Mouse (Mus musculus) forebrain, embryonic 14.5 days (tissue): ENCODE data around the gene Notch2. TPM values are rescaled to one million over a fixed set of nuclear protein-coding genes. Genes with fewer than 3 reads are reported as not detected.

Experiments
- ATAC-seq: fragments of 200-750 bp; cut with Nextera tagmentation; 2 replicates; pipeline ENCODE4 v1.8.0; 2017; ENCODE audit warnings: mild to moderate bottlenecking, moderate library complexity
- DNase-seq: peaks from one replicate; pipeline ENCODE4 v3.0.0-alpha.2; 2015; ENCODE audit warnings: low spot score
- H3K27ac ChIP-seq: fragments of 300-500 bp; sonication (generic); 2 replicates; pipeline ENCODE4 v1.5.1; 2014; ENCODE audit warnings: low read depth, mild to moderate bottlenecking, control low read depth, low read length, moderate library complexity
- H3K27me3 ChIP-seq: fragments of 300-500 bp; sonication (generic); replicated peaks from 2 replicates; pipeline ENCODE4 v1.6.1; 2014; ENCODE audit warnings: low read length, control low read depth, mixed read lengths; ENCODE audit not compliant: control insufficient read depth, insufficient read depth
- H3K36me3 ChIP-seq: fragments of 300-500 bp; sonication (generic); 2 replicates; pipeline ENCODE4 v1.6.1; 2014; ENCODE audit warnings: low read length, control low read depth; ENCODE audit not compliant: control insufficient read depth, insufficient read depth
- H3K4me1 ChIP-seq: fragments of 300-500 bp; sonication (generic); 2 replicates; pipeline ENCODE4 v1.6.1; 2014; ENCODE audit warnings: antibody characterized with exemption, low read length, control low read depth; ENCODE audit not compliant: control insufficient read depth, insufficient read depth
- H3K4me2 ChIP-seq: fragments of 300-500 bp; sonication (generic); 2 replicates; pipeline ENCODE4 v1.6.1; 2014; ENCODE audit warnings: mild to moderate bottlenecking, control low read depth, low read length
- H3K4me3 ChIP-seq: fragments of 300-500 bp; sonication (generic); 2 replicates; pipeline ENCODE4 v1.5.1; 2014; ENCODE audit warnings: low read depth, low read length, control low read depth
- H3K9ac ChIP-seq: fragments of 300-500 bp; sonication (generic); 2 replicates; pipeline ENCODE4 v1.6.1; 2014; ENCODE audit warnings: mild to moderate bottlenecking, low read length, control low read depth, moderate library complexity
- H3K9me3 ChIP-seq: fragments of 300-500 bp; sonication (generic); replicated peaks from 2 replicates; pipeline ENCODE4 v1.6.1; 2016; ENCODE audit warnings: low read length, control low read depth, mixed read lengths; ENCODE audit not compliant: control insufficient read depth
- WGBS: fragments of 180-500 bp; shearing (Covaris S2); extraction: QIAGEN DNeasy Blood & Tissue Kit; methylation state at CpG from one replicate; pipeline ENCODE4 v1.1.7; 2014; 5-methylcytosine and 5-hydroxymethylcytosine counted together
- polyA plus RNA-seq: library from polyadenylated mRNA; unstranded; fragments of >200 nt; fragmentation: Nextera tagmentation; extraction: Ambion mirVana; gene quantifications from 2 replicates; pipeline ENCODE4 v1.2.1, GENCODE M21; 2014

Notch2 gene
- polyA plus RNA-seq, 1 experiment from 2014 or later, result 13.6 TPM

DNA sequence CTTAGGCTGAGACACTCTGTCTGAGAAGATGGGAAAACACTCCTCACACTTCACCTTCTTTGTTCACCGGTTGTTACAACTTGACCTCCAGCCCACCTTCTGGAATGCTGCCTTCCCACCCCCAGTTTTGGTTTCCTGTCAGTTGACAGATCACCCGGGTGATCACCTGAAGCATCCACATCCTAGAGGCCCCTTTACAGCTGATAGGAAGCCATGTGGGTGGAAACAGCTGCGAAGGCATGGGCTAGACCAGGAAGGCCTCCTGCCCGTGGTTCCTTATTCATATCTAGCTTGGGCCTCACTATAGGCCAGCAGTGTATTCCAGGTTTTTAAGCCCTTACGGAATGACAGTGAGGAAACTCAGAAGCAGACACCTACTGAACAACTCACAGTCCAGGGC lies 73.5 kb downstream of the Notch2 start:
- no peak overlapping the region for H3K4me2 ChIP-seq
- H3K27ac ChIP-seq, result no peak overlapping the region
- H3K4me3 ChIP-seq, result no peak overlapping the region
- no peak for ATAC-seq
- no peak overlapping the region for H3K9ac ChIP-seq
- H3K36me3 ChIP-seq, result peaks cover 3% of the 10 kb centered on the region; the same call in 1 of the 2 replicates
- WGBS, result 90% methylated on average over 5 of the region's 5 CpGs
- no peak for DNase-seq
- H3K9me3 ChIP-seq, result no peaks in the 10 kb centered on the region
- H3K27me3 ChIP-seq, result no peaks in the 10 kb centered on the region
- H3K4me1 ChIP-seq, result no peaks in the 10 kb centered on the region

DNA sequence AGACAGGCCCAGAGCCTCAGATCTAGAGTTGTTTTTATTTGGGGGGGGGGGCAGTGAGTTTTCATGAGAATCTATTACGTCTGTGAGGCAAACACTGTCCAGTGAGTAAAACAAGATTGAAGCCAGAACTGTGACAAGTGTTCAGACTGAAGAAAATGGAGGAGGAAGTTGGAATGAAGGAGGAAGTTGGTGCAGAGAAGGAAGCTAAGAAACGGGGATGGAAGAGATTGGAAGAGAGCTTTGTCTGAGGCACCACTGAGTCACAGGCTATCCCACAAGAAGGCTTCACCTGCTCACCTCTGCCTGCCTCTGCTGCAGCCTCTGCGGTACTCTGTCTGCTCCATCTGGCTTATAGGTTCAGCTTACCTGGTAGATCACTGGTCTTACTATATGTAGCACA lies 74.2 kb downstream of the Notch2 start:
- Histone ChIP-seq H3K4me3 (no peak overlapping the region), H3K27ac (no peak overlapping the region), H3K4me2 (no peak overlapping the region), H3K4me1 (no peaks in the 10 kb centered on the region), H3K36me3 (peaks cover 3% of the 10 kb centered on the region; the same call in 1 of the 2 replicates), H3K9ac (no peak overlapping the region), H3K9me3 (no peaks in the 10 kb centered on the region), H3K27me3 (no peaks in the 10 kb centered on the region)
- no peak for ATAC-seq
- DNase-seq, result no peak
- 90% methylated on average over 3 of the region's 3 CpGs for whole genome bisulfite sequencing

DNA sequence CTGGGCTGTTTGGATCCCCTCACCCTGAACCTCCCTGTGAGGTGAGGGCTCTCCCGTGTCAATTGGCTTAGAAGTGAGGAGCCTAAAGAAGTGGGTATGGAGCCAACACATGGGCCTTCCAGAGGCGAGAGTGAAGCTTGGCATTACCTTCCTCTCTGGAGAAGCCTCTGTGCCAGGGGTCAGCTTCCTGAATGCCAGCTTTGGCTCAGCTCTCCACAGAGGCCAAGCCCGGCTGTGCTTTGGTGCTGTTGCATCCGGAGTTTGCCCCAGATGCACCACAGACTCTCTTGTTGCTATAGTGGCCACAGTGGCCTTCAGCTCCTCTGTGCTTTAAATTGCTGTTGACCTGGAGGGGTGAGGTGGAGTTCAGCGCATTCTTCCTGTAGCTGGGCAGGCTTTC lies 76.4 kb downstream of the Notch2 start:
- no peak overlapping the region for H3K9ac ChIP-seq
- WGBS, result 82% methylated on average over 5 of the region's 5 CpGs
- H3K4me2 ChIP-seq, result no peak overlapping the region
- no peaks in the 10 kb centered on the region for H3K9me3 ChIP-seq
- ATAC-seq (no peak; the same call in 1 of the 2 replicates), DNase-seq (no peak)
- H3K27me3 ChIP-seq, result no peaks in the 10 kb centered on the region
- 0 out of 2 replicates have a peak, but pooled peaks cover 3% of the 10 kb centered on the region for H3K36me3 ChIP-seq
- H3K4me3 ChIP-seq, result no peak overlapping the region
- H3K27ac ChIP-seq, result no peak overlapping the region
- 0 out of 2 replicates have a peak, but pooled peaks cover 3% of the 10 kb centered on the region for H3K4me1 ChIP-seq

DNA sequence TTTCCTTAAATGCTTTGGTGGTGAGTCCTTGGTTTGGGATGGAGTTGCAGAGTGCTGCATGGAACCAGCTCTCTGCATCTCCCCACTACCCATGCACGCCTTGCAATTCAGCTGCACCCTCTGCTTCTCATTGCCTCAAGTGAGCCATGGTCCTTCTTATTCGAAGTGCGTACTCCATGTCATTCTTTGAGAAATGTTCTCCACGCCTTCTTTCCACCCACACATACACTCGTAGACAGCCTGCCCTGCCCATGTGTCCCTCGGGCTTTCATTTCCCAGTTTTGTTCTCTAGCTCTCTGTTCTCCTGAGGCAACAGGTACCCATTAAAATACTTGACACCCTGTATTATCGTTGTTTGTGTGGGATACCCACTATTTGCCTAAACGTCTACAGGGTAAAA lies 76.8 kb downstream of the Notch2 start:
- no peak overlapping the region for H3K9ac ChIP-seq
- no peak overlapping the region for H3K4me3 ChIP-seq
- no peaks in the 10 kb centered on the region for H3K27me3 ChIP-seq
- no peak overlapping the region for H3K27ac ChIP-seq
- 0 out of 2 replicates have a peak, but pooled peaks cover 3% of the 10 kb centered on the region for H3K4me1 ChIP-seq
- no peaks in the 10 kb centered on the region for H3K9me3 ChIP-seq
- ATAC-seq, result no peak
- no peak for DNase-seq
- WGBS, result 82% methylated on average over 8 of the region's 8 CpGs
- no peak overlapping the region for H3K4me2 ChIP-seq
- H3K36me3 ChIP-seq, result no peaks in the 10 kb centered on the region

DNA sequence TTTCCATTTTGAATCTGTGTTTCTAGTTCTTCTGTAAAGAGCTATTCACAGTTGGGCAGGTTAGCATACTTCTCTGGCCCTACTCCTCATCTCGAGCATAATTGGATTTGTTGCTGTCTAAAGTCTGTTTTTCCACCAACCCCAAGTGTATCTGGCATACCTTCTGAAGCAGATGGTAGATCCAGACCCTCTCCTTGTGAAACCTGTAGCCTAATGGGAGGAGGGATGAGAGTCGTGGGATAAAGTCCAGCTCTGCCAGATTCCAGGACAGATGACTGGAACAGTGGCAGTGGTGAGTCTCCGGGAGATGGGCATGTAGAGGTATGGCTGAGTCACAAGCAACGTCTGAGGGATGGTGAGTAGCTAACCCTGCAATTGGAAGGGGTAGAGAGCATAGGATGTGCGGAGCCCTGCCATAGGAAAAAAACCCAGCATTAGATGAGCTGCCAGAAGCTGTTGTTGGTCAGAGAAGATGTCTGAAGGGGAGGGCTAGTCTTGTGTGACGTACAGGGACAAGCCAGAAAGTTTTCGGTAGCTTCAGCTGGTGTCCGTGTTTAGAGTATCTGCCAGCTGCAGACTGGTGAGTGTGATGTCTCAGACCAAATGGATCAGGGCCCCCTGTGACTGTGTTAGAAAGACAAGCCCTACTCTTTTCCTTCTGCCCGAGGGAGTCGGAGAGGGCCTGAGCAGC lies 79.5 kb downstream of the Notch2 start:
- Histone ChIP-seq H3K9ac (no peak overlapping the region), H3K36me3 (0 out of 2 replicates have a peak, but pooled peaks cover 3% of the 10 kb centered on the region), H3K27ac (no peak overlapping the region), H3K4me2 (no peak overlapping the region), H3K4me3 (no peak overlapping the region), H3K9me3 (no peaks in the 10 kb centered on the region), H3K4me1 (0 out of 2 replicates have a peak, but pooled peaks cover 3% of the 10 kb centered on the region), H3K27me3 (no peaks in the 10 kb centered on the region)
- WGBS, result 89% methylated on average over 10 of the region's 10 CpGs
- DNase-seq (no peak), ATAC-seq (no peak)

DNA sequence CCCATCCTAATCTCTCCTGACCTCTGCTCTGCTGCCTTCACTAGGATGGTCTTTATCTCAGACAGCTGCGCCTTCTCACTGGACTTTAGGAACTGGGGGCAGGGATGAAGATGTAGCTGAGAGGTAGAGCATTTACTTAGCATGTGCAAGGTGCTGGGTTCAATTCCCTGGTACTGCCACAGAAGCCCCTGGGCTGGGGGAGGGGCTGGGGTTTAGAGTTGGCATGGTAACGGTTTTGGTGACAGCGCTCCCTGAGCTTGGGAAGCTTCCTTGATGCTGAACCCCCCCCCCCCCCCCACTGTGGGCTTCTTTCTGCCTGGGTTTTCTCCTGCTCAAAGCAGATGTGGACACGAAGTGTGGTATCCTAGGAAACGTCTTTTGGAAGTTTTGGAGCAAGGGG lies 80.6 kb downstream of the Notch2 start:
- H3K4me1 ChIP-seq, result 0 out of 2 replicates have a peak, but pooled peaks cover 3% of the 10 kb centered on the region
- H3K9me3 ChIP-seq, result no peaks in the 10 kb centered on the region
- ATAC-seq, result no peak
- WGBS, result 37% methylated on average over 5 of the region's 5 CpGs
- peak; percentile 15 for DNase-seq
- H3K4me2 ChIP-seq, result no peak overlapping the region
- no peak overlapping the region for H3K4me3 ChIP-seq
- no peak overlapping the region for H3K9ac ChIP-seq
- H3K27ac ChIP-seq, result no peak overlapping the region
- H3K36me3 ChIP-seq, result peaks cover 12% of the 10 kb centered on the region
- no peaks in the 10 kb centered on the region for H3K27me3 ChIP-seq

DNA sequence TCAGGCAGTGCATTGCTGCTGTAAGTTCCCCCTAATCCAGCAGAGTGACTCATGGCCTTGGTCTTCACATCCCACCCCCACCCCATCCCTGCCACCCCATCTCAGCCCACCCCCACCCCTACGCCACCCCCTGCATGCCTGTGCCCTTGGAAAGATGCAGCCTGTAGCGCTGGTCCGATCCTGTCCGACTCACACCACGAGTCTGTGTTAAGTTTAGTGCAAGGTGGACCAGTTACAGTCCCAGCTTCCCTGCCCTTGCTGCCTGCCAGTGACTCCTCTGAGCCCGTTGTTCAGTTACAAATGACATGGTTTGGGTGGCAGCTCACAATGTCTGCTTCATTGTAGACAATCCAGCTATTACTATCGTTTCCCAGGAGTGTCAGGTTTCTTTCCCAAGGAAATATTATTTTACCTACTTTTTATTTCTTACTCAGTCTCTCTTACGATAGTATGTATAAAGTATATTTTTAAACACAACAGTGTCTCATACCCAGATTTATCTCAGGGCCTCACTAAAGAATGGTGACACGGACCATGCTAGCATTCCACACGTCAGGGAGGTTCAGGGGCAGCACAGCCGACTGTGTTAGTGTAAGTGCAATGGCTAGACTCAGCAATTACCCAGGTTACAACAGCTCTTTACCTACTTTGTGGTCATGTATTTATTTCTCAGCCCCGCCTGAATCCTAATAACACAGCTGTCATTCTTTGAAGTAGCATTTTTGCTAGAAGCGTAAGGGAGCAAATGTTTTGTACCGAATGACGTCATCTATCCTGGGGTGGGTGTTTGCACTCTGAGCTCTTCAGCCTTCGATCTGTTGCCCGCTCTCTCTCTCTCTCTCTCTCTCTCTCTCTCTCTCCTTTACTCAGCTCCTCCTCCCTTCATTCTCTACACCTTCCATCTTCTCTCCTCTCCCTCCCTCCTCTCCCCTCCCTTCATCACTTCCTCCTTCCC lies 81.6 kb downstream of the Notch2 start:
- Histone ChIP-seq H3K36me3 (peaks cover 21% of the 10 kb centered on the region), H3K4me1 (0 out of 2 replicates have a peak, but pooled peaks cover 3% of the 10 kb centered on the region), H3K9me3 (no peaks in the 10 kb centered on the region), H3K4me3 (no peak overlapping the region), H3K27ac (no peak overlapping the region), H3K4me2 (no peak overlapping the region), H3K27me3 (no peaks in the 10 kb centered on the region), H3K9ac (no peak overlapping the region)
- 60% methylated on average over 17 of the region's 17 CpGs for WGBS
- ATAC-seq, result peak; percentile 35; the same call in 1 of the 2 replicates
- peak; percentile 41 for DNase-seq

DNA sequence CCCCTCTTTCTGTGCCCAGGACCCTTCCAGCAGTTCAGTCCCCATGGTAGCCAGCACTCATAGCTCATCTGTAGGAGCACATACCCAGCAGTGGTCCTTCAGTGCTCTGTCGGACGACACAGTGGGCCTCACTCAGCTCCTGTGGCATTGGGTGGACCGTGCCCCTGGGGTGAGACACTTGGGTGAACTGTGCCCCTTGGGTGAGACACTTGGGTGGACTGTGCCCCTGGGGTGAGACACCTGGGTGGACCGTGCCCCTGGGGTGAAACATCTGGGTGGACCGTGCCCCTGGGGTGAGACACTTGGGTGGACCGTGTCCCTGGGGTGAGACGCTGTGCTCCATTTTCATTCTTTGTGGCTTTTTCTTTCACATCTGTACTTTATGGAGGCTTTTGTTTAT lies 83.7 kb downstream of the Notch2 start:
- ATAC-seq (no peak), DNase-seq (no peak)
- H3K27ac ChIP-seq, result no peak overlapping the region
- no peaks in the 10 kb centered on the region for H3K27me3 ChIP-seq
- H3K9me3 ChIP-seq, result no peaks in the 10 kb centered on the region
- no peak overlapping the region for H3K4me3 ChIP-seq
- H3K4me2 ChIP-seq, result no peak overlapping the region
- peaks cover 40% of the 10 kb centered on the region for H3K36me3 ChIP-seq
- H3K9ac ChIP-seq, result no peak overlapping the region
- 0 out of 2 replicates have a peak, but pooled peaks cover 3% of the 10 kb centered on the region for H3K4me1 ChIP-seq
- WGBS, result 93% methylated on average over 7 of the region's 7 CpGs
